Mouse (Mus musculus) CD8-positive naive resting alpha-beta T cell, adult 57 days (primary cell): Measurements from ENCODE around the gene Mrm3. TPM values are rescaled to one million over a fixed set of nuclear protein-coding genes. Genes with fewer than 3 reads are reported as not detected.

ENCODE experiments used
- total RNA-seq: library from RNA; stranded (reverse); gene quantifications from one replicate; pipeline ENCODE4 v1.2.4, GENCODE M21; 2023

Mrm3 gene
- total RNA-seq, result 16.0 TPM

DNA sequence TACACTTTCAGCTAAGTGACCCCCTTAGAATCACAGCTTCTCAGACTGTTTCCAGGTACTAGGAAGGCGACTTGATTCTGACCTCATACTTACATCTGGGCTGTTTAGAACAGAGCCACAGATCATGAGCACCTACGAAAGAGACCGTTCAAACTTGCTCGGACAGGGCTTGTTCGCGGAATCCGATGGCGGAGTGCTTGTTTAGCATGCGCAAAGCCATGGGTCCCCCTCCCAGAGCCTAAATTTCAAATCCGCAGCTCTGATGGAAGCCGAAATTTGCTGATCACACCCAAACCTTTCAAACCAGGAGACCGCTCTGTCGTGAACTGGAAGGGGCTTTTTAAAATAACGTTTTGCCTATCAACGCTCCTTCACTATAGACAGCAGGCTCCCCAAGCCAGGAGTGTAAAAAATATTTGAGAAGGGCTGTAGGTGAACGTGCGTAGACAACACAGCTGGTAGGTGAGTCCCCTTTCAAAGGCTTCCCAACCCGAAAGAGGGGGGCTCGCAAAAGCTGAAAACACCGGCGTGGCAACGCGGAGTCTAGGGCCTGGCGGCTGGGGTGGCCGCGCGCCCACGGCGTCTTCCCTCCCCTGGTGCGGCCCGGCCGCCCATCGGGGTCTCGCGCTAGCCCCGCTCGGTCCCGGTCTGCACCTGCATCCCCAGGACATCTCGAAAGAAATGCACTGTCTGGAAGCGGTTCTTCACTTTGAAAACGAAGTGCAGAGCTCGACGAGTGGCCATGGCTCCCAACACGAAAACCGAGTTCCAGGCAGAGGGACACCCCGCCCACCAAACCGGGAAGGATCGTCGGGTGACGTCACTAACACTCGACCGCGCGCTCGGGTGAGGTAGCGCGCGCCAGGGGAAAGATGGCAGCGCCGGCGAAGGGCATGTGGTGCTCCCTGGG lies at the start of gene Mrm3, which contains the start of gene Glod4:
Gene Mrm3, plus strand, starts transcription at position 815 of the 910 bp plus-strand sequence.
Gene Glod4, minus strand, starts transcription at position 825 of the 910 bp plus-strand sequence.

DNA sequence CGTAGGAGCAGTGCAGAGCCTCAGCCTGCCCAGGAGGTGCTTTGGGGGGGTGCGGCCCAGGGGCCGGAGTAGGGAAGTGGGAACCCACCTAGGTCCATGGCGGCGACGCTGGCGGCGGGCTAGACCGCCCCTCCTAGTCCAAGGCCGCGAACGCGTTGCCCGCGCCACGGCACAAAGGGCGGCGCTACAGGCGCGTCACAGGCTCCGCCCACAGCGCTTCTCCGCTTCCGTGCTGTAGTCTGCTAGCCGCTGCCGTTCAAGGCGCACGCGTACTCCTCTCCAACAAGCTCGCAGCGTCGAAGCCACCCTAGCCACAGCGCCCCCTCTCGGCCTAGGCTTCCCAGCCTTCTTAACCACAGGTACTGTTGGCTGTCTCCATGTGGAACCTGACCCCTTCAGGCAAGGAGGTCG lies 26.1 kb upstream of the Mrm3 start, which contains the start of the genes Dbil5 and Gemin4:
Gene Dbil5, plus strand, starts transcription at position 219 of the 411 bp plus-strand sequence.
Gene Gemin4, minus strand, starts transcription at position 275 of the 411 bp plus-strand sequence.

Other genes starting within 250 kb of the Mrm3 start
- 0.77 TPM for gene 1700016K19Rik, start 243.8 kb upstream of the Mrm3 start, total RNA-seq
- gene Rflnb, start 215.9 kb upstream of the Mrm3 start, total RNA-seq, result 58.3 TPM
- gene Vps53, start 64.1 kb upstream of the Mrm3 start, total RNA-seq, result 38.2 TPM
- gene Fam57a, start 64.0 kb upstream of the Mrm3 start, total RNA-seq, result 3.0 TPM
- not detected for gene Dbil5, start 26.1 kb upstream of the Mrm3 start, total RNA-seq
- 4.0 TPM for gene Gemin4, start 26.1 kb upstream of the Mrm3 start, total RNA-seq
- gene Glod4, start within 50 bp of the Mrm3 start, total RNA-seq, result 18.6 TPM
- gene Nxn, start 155.4 kb downstream of the Mrm3 start, total RNA-seq, result 6.4 TPM
- gene Timm22, start 163.2 kb downstream of the Mrm3 start, total RNA-seq, result 13.6 TPM